Mouse (Mus musculus): ENCODE measurements around the gene Bnc2.

- no peak for TF ChIP-seq GATA1 (IDR thresholded peaks at IDR 0.05; ENCODE audit: low read length)
- no peak for TF ChIP-seq TAL1 (IDR thresholded peaks at IDR 0.05; ENCODE audit: low read length)
Observed at GRCm38 (mm10) chr4:84358204-84358603, 316.9 kb downstream of the Bnc2 start.

Measured in erythroblast, embryonic 14.5 days (primary cell).